Mouse (Mus musculus) left cerebral cortex, adult 9 months (tissue): ENCODE measurements around the gene Commd1.

ENCODE experiments used
- DNase-seq, 2 experiments: peaks; one replicate each; pipeline ENCODE4 v3.0.0; 2022; ENCODE audit warnings: low spot score in 2 of 2

Gene Commd1

GRCm38 (mm10) chr11:22859633-22860334 is 122.4 kb downstream of the Commd1 start:
- peak in 1 of 2 experiments; percentile 67 for DNase-seq

GRCm38 (mm10) chr11:22859301-22859632 is 122.9 kb downstream of the Commd1 start:
- DNase-seq: peak in 1 of 2 experiments; percentile 22

GRCm38 (mm10) chr11:22858441-22859300 is 123.5 kb downstream of the Commd1 start:
- DNase-seq: no peak

GRCm38 (mm10) chr11:22857705-22858440 is 124.3 kb downstream of the Commd1 start:
- no peak for DNase-seq

DNA sequence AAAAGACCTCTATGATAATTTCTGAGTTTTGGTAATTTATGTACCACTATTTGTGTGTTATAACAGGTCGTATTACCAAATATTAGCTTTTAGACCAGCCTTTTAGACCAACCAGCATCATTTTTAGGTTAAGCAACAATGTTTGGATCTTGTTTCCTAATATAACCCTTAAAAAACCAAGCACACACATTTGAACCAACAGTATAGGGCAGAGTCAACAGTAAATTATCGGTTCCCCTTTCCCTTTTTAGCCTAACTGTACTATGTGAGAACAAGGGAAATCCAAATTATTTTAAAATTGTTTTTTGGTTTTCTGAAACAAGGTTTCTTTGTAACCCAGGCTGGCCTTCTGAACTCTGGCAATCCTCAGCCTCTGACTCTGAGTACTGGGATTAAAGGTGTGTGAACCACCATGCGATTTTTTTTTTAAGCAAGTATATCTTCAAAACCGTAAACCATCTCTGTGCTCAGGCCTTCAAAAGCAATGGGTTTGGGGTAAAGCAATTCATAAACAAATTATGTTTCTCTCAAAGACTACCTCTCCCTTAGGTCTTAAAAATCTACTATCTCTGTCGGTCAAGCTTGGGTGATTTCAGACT is 125.0 kb downstream of the Commd1 start:
- no peak for DNase-seq

DNA sequence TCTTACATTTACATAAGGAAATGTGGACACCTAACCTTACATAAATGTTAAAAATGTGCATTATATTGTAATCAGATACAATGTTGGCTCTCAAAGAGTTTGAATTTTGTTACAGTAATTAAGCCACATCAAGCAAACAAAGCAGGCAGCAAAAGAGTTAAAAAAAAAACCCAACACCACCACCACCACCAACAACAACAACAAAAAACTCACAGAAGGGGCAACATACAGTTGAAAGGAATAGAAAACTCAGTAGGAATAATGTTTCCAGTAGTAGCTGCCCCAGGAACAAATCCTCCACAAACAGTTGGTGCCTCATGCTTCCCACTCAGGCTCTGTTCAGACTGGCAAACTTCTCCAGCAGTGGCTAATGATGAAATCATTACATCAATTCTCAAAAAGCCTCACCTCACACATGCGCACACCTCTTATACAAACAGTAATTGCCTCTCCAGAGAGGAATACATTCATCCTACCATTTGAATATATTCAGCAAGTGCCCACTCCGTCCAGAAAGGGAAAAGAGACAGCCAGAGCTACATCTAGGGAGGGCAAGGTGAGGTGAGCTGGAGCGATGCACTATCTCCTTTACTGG is 125.7 kb downstream of the Commd1 start:
- no peak for DNase-seq

DNA sequence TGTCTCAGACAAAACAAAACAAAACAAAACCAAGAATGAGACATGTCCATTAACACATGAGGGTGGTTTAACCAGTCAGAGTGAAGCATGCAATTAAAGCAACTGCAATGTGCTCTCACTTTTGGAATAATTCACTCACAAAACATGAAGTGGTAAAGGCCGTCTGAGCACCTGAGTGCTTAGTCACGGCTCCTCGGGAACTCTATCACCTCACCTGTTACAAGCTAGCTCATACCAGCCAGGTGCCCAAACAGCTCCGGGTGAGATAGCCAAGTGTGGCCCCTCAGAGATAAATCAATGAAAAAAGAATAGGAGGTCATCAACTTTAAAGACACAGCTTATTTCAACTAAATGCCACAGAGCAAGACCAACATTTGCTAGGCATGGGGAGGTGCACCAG is 127.6 kb downstream of the Commd1 start:
- DNase-seq: no peak

DNA sequence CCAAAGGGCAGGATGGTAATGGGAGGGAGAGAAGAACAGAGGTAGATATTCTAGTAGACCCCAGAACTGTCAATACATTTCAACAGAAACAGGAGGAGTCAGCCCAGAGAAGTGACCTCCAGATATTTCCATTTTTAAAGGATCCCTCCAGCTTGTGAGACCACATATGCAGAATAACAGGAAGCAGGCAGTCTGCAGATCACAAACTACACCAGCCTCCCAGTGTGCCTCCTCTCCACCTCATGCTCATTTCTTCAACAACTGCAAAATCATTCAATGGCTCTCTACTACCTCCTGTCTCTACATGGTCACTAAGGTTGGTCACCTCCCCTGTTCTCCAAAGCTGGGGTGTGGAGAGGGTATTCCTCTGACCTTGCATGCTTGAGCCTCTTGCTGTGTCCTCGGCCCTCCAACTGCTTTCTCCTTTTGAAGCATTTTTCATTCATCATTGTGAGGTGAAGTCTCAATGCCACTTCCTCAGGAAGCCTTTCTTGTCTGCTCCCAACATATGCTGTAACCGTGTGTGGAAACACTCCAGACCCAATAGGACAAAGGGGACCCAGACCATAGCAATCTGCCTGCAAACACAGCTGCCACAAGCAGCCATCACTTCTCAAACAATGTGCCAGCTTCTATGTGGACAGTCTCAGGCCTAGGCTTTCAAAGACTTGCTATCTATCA is 128.6 kb downstream of the Commd1 start:
- DNase-seq: no peak

DNA sequence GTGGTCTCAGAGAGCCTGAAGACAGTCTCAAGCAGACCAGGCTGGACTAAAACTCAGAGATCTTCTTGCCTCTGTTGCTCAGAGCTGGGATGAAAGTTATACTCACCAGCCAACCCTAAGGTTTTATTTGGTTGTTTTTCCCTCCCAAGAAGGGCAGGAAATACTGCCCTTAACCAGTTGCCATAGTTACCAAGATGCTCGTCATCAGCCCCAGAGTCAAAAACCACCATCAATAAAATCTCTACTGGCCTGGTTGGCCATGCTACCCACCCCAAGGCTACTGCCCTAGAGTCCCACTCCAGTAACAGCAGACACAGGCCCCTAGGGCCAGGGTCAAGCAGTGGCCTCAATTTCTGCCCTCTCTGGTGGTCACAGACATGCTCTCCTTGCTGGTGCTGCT is 129.7 kb downstream of the Commd1 start:
- no peak for DNase-seq

DNA sequence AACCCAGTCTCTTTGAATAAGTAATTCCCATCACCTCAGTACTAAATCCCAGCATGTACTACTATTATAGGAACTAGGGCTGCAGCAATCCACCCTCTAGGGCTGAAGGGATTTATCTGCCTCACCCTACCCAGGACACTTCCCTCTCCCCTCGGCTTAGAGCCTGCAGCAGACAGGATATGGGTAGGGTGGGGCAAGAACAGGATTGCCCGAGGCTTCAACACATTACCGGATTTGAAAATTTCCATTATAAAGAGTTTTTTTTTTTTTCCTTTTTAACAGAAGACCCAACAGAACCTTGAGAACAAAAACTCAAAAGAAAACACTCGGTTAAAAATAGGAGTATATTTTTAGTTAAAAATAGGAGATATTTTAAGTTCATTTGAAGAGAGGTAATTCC is 130.8 kb downstream of the Commd1 start:
- DNase-seq: no peak

GRCm38 (mm10) chr11:22850077-22850476 is 132.1 kb downstream of the Commd1 start:
- no peak for DNase-seq

GRCm38 (mm10) chr11:22848649-22849195 is 133.5 kb downstream of the Commd1 start:
- DNase-seq: no peak

- DNase-seq: no peak
Observed at GRCm38 (mm10) chr11:22847732-22848648, 134.2 kb downstream of the Commd1 start.

DNA sequence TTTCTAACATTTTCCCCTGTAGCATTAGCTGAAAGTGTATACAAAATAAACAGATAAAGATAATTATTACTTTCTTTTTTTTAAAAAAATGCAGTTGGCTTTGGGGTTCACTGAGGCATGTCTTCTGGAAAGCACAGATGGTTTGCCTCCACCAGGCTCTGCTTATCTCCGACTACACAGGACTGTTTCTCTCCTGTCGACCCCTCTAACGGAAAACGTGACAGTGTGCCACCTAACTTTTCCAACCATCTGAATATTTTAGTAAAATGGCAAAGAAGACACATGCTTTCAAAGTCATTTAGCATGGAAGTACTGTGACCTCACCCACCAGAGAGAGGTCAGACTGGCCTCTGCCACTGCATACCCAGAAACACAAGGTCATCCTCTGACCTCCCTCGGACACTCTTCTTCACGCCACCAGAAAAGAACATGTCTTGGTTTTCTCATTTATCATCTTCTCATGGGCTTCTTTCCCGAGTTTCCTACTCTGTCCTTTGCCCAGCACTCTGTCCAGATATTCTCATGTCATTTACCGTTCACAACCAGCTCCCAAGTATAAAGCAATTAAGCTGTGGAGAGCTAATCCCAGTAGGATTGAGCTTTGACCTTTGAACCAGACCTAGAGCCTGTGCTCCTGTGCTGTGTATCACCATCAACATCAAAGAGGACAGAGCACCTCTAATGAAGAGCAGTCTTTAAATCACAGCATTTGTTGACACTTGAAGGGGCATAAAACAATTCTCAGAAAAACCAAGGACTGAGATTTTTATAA is 135.0 kb downstream of the Commd1 start:
- no peak for DNase-seq
